Mouse (Mus musculus) bone marrow macrophage, adult 2 months (primary cell): Measurements from ENCODE around the gene Fcf1.

Experiments used
- CTCF ChIP-seq: IDR thresholded peaks from 2 replicates; pipeline ENCODE4 v1.5.1; 2012; ENCODE audit warnings: low read depth, mild to moderate bottlenecking, low read length, moderate library complexity
- POLR2A ChIP-seq: IDR thresholded peaks from 2 replicates; pipeline ENCODE4 v1.6.1; 2012; ENCODE audit warnings: mild to moderate bottlenecking, low read depth, low read length, borderline replicate concordance

- TF ChIP-seq CTCF (no peak), POLR2A (no peak)
These were observed 44.2 kb upstream of the Fcf1 start for GRCm38 (mm10) chr12:84926542-84926941.
